Mouse (Mus musculus): ENCODE data around the gene Gm16867.
"Not testable (repeated sequence)": the region's sequence is repeated elsewhere in the genome, so short reads cannot be mapped to it uniquely, and the experiment has no call there.

- TF ChIP-seq GATA1, TAL1 (IDR thresholded peaks at IDR 0.05; ENCODE audit: low read length): not testable (repeated sequence)
Measured at GRCm38 (mm10) chr14:69507000-69507399, 3.8 kb upstream of the Gm16867 start.
